Mouse (Mus musculus) Muller cell, postnatal 12 days (primary cell): ENCODE results near the gene Ssr1.

Experiments used
- DNase-seq: peaks from one replicate; pipeline ENCODE4 v3.0.0-alpha.2; 2015; ENCODE audit errors: inconsistent ontology term

The Ssr1 gene

DNA sequence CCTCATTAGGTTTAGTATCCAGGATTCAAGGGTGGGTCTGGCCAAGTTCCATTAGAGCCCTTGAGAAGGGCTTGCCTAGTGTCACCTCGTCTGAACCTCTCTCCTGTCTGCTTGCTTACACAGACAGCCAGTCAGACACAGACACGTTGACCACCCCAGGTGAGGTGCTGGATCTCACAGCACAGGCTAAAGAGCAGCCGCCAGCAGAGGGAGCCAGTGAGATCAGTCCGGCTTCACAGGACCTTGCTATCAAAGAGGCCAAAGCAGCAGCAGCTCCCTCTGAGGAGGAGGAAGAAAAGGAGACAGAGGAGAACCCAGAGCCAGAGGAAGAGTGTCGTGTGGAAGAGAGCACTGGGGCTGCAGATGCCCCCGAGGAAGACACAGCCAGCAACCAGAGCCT lies 47.3 kb downstream of the Ssr1 start:
- peak; percentile 48 for DNase-seq

DNA sequence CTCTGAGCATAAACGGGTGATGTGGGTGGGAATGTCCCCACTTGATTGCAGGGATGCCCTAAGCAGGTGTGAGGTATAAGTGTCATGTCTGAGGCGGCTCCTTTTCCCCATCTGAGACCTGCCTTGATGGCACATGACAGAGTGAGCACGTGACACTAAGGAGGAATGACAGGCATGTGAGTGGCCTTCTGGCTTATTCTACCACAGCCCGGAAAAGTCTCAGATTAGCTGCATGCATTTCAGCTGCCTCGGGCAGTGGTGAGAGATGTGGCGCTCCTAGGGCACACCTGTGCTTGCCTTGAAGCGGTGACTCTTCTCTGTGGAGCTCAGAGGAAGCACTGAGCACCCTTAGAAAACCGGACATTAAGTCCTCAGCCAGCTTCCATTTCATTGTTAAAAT lies 48.6 kb downstream of the Ssr1 start:
- peak; percentile 34 for DNase-seq

DNA sequence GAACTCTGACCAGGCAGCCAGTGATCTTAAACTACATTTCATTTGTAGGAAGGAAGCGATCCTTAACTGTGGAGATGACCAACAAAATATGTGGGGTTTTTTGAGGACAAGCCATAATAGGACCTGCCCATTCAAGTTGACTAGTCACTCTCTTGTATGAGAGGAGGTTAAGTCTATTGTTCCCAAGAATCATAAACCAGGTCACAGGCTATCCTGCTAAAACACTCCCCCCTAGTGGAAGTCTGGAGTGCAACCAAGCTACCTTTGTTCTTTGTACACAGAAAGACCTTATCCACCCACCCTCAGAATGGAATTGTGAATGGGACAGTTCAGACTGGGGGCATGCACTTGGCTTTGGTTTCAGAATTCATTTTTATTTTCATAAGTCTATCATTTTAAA lies 49.7 kb downstream of the Ssr1 start:
- DNase-seq, result peak; percentile 61

DNA sequence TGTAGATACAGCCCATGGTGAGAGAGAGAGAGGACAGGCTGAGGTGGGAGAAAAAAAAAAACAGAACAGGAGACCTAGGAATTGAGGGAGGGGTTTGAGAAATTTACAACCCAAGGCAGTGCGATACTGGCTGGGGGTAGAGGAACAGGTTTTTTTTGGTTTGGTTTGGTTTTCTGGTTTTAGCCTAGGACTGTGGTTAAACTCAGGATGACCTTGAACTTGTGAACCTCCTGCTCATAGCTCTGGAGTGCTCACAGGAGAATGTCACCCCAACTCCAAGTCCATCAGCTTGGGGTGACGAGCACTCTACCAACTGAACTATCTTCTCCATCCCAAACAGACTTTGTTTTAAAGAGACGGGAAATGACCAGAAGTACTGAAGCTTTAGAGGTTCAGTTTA lies 50.6 kb downstream of the Ssr1 start:
- no peak for DNase-seq

DNA sequence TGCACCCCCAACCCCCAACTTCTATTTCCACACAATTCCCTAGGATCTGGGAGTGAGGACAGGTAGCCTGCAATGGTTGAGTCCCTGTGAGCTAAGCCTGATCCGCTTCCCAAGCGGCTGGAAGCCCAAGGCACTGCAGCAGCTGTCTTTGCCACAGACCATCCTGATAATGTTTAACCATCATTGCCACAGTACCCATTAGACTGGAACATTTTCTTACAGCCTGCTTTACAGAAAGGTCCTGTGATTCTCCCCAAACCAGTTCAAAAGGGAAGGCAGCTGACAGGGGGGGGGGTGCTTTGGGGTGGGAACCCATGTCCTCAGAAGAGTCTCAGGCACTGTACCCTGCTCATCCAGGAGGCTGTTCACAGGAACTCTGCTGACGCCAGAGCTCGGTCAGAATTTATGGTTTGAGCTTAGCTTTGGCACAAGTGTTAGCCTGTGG lies 51.1 kb downstream of the Ssr1 start:
- no peak for DNase-seq

DNA sequence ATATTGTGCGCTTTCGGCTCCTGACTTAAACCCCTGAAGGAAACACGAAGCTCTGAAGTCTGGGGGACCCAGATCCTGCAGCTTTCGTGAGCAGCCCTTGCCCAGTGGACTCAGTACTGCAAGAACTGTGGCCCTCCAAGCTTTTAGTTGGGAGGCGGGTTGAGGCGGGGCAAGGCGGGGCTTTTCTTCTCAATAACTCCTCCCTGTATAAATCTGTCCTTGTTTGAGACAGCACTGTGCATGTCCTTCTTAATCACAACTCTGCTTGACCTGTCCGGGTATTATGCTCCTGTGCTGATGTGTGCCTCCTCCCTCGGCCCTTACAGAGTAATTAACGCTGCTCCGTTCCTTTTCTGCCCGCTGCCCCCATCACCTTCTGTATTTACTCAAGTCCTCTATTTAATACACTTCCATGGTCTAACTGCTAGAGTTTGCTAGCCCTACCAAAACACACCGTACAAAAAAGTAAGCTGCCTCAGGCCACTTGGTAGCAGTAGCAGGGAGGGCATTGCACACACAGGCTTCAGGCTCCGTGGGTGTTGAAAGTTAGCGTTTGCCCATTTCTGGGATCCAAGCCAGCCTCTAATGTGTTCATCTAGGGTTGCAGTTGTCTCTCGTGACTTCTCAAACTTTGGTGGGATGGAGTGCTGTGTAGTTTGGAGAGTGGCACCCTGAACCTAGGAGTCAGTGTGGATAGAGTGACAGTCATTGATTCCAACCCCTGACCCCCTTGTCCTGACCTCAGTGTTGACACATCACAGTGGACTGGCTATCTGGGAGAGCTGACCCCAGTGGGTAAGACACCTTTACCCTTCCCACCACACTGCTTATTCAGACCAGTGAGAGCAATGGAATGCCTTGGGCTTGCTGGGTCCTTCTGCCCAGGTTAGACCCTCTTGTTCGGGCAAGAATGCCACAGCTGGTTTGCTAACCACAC lies 51.8 kb downstream of the Ssr1 start:
- DNase-seq, result peak; percentile 66

DNA sequence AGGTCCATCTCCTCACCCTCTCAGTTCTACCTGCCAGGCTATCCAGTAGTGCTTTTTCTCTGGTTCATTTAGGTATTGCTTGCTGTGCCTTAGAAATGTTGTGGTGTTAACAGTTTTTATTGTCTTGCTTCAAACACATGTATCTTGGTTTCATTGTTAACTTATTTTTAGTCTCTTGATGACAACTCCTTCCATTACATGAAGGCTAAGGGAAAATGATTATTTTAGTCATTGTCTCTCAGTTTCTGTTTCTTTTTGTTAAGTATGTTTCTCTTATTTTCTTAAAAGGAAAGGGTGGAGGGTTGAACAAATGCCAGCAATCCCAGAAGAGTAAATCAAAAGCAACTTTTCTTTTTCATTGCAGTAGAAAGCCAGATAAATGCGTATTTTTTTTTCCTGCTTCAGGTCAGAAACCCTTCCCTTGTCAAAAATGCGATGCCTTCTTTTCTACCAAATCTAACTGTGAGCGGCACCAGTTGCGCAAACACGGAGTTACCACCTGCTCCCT lies 52.8 kb downstream of the Ssr1 start:
- no peak for DNase-seq

DNA sequence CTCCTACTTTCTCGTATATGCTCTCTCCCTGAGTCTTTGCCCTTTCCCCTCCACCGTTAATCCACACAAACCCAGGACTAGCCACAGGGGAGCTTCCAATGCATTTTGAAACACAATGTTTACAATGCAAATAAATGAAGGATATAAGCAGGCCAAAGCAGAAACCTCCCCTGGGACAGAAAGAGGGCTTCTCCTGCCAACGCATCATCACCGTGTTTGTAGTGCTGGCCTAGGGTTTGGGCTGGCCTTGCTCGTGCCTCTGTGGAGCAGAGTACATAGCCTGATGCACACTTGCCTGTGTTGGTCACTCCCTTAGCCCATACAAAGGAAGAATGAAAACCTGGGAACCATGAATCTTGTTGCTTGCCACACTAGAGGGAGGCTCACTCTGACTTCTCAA lies 53.4 kb downstream of the Ssr1 start:
- DNase-seq, result no peak

DNA sequence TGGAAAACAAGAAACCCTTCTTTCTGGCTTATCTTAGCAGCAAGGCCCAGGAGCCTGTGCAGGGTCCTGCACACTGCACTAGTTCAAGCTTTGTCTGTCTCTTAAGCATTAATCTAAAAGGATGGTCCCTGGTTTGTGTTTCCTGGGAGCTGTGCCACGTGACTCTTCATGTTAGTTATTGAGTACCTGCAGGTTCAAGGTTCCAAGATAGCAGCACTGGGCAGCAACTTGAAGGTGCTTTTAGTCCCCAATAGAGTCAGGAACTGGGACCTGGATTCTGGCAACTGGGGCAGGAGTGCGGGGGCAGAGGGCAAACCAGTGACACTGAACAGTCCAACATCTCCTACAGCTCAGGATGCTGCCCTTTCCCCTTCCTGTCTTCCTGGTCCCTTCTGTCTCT lies 53.9 kb downstream of the Ssr1 start:
- DNase-seq, result no peak

DNA sequence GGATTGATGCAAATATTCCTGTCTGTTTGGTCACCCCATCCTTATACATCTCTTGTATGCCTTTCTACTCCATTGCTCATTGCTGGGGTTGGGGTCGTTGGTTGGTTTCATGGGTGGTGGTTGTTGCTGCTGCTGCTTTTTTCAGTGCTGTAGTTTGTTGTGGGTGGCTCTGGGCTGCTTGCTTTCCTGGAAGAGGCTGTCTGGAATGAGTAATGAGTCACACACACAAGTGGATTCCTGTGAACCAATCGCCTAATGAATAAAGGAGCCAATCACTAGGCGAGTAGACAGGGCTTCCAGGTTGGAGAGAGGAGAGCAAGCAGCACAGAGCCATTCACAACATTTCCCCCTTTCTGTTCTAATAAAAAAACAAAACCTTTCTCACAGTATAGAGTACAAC lies 57.7 kb downstream of the Ssr1 start:
- peak; percentile 74 for DNase-seq

DNA sequence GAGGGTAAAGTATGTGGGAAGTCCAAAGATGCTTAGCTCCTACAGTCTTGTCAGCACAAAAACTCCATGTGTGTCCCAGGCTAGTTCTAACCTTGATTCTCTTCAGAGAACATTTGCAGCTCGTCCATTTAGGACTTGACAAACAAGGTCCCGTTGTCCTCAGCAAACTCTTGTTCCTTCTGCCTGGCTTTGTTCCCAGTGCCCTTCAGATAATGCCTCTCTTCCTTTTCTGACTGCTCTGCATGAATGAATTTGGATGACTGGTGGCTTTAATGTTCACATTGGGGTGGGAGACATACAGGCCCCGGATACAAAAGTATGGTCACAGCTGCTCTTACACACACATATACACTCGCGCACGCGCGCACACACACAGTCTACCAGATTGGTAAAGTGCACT lies 59.1 kb downstream of the Ssr1 start:
- peak; percentile 80 for DNase-seq

DNA sequence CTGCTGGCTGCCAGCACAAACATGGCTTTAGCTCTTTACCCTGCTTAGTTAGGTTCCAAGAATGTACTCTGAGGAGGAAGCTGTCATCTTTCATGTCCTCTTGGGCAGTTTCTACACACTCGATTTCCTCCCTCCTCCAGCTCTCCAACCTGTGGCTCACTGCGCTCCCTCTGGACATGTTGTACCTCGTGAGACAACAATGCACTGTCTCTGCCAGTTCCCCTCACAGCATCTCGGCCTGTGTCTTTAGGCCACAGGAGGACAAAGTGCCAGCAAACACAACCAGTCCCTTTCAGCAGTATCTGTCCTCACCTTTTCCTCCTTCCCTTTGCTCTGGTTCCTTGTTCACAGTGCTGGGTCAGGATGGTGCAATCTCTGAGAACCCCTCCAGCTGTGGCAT lies 59.9 kb downstream of the Ssr1 start:
- no peak for DNase-seq

DNA sequence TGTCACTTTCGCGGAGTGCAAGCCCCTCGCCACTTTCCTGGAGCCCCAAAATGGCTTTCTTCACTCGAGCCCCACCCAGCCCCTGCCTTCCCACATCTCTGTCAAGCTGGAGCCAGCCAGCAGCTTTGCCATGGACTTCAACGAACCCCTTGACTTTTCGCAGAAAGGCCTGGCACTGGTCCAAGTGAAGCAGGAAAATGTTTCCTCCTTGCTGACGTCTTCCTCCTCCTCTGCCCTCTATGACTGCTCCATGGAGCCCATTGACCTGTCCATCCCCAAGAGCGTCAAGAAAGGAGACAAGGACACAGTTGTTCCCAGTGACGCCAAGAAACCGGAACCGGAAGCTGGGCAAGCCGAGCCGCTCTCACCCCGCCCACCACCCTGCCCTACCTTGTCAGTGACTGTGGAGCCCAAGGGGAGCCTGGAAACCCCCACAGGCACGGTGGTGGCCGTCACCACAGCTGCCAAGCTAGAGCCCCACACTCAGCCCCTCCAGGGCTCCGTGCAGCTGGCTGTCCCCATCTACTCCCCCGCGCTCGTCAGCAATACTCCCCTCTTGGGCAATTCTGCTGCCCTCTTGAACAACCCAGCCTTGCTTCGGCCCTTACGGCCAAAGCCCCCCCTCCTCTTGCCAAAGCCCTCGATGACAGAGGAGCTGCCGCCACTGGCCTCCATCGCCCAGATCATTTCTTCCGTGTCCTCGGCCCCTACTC lies 62.7 kb downstream of the Ssr1 start:
- no peak for DNase-seq

DNA sequence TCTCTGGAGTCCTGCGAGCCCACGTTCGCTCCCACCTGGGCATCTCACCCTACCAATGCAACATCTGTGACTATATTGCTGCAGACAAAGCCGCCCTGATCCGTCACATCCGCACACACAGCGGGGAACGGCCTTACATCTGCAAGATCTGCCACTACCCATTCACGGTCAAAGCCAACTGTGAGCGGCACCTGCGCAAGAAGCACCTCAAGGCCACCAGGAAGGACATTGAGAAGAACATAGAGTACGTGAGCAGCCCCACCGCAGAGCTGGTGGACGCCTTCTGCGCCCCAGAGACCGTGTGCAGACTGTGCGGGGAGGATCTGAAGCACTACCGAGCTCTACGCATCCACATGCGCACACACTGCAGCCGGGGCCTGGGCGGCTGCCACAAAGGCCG lies 63.4 kb downstream of the Ssr1 start:
- no peak for DNase-seq

DNA sequence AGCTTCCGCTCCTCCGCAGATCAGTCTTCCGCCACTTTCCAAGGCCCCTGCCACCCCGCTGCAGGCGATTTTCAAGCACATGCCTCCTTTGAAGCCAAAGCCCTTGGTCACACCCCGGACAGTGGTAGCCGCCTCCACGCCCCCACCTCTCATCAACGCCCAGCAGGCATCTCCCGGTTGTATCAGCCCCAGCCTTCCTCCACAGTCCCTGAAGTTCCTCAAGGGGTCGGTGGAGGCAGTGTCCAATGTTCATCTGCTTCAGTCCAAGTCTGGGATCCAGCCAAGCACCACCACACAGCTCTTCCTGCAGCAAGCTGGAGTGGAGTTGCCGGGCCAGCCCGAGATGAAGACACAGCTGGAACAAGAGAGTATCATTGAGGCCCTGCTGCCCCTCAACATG lies 63.9 kb downstream of the Ssr1 start:
- no peak for DNase-seq

DNA sequence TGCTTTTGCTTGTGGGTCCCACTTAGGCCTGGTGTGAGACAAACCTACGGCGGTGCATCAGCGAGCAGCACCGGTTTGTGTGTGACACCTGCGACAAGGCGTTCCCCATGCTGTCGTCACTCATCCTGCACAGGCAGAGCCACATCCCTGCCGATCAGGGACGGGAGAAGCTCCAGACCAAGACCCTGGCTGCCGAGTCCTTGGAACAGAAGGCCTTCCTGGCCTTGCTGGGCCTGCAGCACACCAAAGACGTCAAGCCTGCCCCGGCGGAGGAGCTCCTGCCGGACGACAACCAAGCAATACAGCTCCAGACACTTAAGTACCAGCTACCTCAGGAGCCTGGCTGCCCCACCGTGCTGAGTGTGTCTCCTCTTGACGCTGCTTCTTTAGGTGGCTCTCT lies 64.5 kb downstream of the Ssr1 start:
- DNase-seq, result no peak

DNA sequence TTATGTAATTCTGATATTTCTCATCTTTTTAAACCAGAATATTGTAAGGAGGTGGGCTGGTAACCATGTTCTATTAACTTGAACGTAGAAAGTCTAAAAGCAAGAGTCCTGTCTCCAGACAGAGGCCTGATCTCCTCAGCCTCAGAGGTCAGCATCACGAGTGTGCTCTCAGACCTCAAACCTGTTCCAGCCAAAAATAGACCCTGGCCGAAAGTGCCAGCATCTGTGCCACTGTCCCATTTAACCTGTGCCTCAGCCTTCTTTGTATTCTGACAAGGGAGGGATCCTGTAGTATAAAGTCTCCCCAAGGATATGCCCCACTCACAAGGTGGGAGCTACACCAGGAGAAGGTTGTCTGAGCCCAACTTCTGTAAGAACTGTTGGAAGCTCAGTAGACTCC lies 67.6 kb downstream of the Ssr1 start:
- DNase-seq, result no peak

DNA sequence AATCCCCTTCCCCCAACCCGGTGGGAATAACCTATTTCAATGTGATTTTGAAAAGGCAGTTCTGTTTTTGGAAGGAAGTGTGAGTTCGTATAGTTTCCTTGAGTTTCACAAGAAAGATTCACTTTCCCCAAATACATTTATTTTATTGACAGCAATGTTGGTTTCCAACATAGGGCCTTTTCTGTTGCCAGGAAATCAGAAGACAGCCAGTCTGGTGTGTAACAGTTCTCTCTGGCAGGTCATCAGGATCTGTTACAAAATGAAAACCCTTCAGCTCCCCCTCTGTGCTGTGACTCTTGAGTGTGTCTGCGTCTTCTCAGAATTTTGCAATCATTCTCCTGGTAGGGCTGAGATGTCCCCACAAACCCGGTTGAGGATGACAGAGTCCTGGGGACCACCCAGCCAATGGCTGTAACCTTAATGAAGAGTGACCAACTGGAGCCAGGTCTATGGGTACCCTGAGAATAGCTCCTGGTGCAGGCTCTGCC lies 69.5 kb downstream of the Ssr1 start:
- DNase-seq, result no peak

DNA sequence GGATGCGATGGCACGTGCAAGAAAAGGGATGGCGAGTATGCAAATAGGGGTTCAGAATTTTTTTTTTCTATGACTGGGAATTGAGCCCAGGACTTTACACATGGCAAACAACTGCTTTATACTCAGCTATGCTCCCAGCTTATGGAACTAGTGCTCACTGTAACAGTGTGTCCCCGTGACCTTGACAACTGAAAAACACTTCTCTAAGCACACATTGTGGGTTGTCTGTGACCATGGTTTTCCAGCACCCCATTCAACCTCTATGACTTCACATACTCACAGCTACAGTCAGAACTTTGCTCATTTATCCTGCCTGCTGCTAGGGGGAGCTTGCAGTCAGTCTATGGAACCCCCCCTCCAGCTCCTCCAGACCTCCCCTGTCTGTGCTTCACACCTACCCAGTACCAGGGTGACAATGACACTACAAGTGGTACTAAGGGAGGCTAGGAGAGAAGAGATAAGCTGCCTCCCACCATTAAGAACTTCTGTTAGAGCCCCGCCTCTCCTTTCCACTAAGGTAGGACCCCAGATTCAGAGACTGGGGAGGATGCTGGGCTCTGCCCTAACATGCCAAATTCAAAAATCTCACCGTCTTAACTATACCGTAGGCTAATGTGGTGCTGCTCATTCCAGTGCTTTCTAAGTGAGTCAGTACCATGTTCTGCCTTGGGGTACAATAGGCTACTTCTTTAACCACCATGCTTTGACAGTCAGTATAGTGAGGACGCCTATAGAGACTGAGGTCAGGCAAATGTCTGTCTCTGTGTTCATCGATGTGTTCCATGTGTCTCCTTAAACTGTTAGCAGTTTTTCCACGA lies 70.2 kb downstream of the Ssr1 start:
- no peak for DNase-seq

DNA sequence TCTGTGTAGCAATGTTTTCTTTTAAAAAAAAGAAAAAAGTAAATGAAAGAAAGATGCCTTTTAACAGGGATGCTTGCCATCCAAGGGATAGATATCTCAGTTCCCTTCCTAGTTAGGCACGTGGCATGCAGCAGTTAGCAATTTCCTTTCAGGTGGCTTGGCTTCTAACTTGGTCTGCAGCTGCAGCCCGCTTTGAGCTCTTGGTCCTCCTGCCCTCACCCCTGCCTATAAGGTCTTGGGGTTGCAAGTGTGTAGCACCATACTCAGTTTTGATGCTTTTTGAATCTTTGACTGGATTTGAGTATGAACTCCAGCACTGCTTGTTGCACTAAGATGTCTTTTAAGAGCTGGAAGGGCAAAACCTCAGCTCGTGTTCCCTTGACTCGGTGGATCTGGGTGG lies 70.9 kb downstream of the Ssr1 start:
- DNase-seq, result no peak

DNA sequence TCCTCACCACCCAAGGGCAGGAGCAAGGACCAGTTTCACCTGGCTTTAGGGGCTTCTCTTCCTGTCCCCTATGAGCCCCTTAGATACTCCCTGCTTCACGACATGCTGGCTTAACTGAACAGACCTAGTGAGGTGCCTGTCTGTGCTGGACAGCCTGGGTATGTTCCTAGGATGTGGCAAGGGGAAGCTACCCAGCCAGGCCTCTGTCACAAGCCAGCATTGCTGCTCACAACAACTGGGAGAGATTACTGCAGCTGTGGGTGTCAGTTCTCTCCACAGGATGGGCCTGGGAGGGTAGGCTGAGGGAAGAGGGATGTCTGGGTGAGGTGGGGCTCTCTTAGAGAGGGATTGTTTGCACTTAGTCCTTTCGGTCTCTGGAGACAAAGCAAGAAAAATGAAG lies 73.3 kb downstream of the Ssr1 start:
- DNase-seq, result no peak

DNA sequence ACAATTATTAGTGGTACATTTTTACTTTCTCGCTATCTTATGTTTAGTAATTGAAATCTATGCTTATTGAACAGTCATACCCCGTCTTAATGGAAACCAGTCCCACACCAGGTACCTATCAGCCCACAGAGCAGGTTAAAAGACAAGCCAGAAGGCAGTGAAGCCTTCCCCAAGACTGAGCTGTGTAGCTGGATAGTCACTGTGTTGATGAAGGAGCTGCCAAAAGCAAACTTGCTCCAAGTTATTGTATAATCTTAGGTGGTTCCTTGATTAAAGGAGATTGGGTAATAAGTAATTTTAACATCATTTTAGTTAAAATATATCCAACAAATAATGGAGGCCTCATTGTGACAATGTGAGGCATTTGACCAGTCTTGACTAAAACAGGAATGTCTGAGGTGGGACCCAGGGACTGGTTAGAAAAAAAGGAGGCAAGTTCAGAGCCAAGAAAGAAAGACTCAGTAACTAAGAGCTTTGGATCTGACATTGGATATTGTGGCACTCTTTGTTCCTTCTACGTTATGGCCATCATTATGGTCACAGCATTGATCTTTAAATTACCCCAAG lies 74.2 kb downstream of the Ssr1 start:
- no peak for DNase-seq
